Mouse (Mus musculus) heart, postnatal 0 days (tissue): Measurements from ENCODE around the gene Swsap1.

Experiments used
- CTCF ChIP-seq: IDR thresholded peaks from 2 replicates; pipeline ENCODE4 v1.5.1; 2016; ENCODE audit warnings: antibody characterized with exemption, control low read depth, low read depth
- EP300 ChIP-seq: IDR thresholded peaks from 2 replicates; pipeline ENCODE4 v1.6.1; 2016; ENCODE audit warnings: antibody characterized with exemption, low read depth

- TF ChIP-seq EP300, result no peak
- TF ChIP-seq CTCF, result no peak
Observed at GRCm38 (mm10) chr9:21936692-21937570, 18.6 kb upstream of the Swsap1 start, which contains the start of gene Plppr2.
